Mouse (Mus musculus): ENCODE measurements around the gene Kcnmb2.
A peak's percentile ranks its signal among the peaks of the same experiment; 100 is the strongest.

Gene Kcnmb2

GRCm38 (mm10) chr3:32012205-32012931 lies 110.1 kb downstream of the Kcnmb2 start:
- DNase-seq (ENCODE audit: low spot score): no peak

DNA sequence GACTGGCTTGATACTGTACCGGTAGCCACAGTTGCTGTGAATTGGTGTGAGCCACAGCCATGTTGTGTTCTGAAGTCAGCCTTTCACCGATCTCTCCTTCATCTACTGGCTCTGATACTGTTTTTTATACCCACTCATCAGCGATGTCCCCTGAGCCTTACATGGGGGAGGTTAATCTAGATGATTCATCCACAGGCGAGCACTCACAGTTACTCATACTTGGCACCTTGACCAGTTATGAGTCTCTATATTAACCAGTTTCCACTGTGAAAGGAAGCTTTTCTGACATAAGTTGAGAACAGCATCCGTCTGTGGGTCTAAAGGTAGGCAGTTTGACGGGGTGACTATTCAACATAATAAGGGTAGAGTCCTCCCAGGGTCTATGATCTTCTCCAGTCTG lies 118.7 kb downstream of the Kcnmb2 start:
- no peak for DNase-seq (ENCODE audit: low spot score)

DNA sequence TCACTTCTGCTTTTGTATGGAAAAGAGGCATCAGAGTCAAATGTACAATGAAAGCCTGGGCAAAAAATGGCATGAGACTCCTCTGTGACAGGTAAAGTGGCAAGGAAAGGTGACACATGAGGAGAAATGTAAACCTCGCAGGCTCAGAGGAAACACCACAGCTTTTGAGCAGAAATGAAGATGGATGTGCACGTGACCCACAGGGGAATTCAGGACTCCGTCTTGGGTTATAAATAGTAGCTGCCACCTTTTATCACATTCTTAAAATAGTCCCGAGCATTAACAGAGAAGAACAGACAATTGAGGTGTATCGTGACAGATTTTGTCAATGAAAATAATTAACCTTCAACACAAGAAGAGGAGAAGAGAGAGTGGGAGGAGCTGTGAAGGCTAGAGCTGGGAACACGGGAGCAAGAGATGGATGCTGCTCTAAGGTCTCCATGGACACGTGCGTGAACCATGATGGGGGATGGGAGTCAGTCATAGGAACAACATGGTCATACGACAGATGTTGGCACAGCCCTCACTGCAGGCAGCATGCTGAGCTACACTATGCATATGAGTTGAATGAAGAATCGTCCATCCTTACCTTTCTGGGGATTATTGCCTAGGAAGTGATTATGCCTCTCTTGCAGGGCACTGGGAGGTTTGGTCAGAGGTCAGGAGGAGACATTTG lies 127.2 kb downstream of the Kcnmb2 start:
- no peak for DNase-seq (ENCODE audit: low spot score)

GRCm38 (mm10) chr3:32032381-32032780 lies 130.1 kb downstream of the Kcnmb2 start:
- no peak for DNase-seq (ENCODE audit: low spot score)

DNA sequence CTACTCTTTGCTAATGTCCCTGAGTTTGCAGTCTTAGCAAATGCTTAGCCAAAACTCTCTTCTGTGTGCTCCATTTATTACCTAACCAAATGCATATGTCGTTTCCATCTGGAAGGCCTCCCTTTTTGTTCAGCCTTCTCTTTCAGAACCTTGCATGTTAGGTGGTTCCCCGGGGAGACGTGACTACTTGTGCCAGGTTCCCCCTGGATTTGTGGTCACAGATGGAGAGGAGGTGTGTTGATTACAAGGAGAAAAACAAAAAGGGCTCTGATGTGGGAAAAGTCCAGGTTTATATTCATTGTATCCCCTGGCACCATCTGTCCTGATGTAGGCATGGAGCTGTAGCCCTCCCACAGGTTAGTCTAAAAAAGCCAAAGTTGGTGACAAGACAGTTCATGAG lies 141.5 kb downstream of the Kcnmb2 start:
- DNase-seq (ENCODE audit: low spot score): no peak

DNA sequence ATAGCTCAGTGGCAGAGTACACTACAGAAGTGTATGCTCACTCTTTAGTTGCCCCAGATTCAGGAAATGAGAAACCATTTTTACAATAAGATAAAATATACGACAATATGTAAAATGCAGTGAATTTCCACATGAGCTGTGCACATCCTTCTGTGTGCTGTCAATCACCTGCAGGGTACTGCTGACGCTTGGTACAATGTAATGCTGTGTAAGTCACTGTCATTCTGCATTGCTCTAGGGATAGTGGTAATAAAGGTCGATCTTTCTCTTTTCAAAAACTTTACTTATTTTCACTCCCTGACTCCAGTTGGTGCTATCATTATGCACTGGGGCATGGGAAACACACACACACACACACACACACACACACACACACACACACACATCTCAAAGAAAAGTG lies 146.5 kb downstream of the Kcnmb2 start:
- DNase-seq (ENCODE audit: low spot score): no peak

DNA sequence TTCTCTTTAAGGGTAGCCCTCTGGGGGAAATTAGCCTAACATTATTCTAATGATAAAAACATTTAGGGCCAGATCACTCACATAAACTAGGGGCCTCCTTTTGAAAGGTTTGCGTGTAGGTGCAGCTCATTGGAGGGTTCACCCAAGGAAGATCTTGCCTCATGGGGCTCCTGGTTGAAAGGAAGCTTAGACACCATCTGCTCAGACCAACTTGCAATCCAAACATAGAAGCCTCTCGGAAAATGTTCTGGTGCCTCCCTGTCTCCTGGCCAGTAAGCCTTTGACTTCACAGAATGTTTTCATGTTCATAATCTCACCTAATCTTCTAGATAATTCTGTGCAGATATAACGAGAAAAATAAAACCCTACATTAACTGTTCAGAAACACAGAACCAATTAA lies 150.3 kb downstream of the Kcnmb2 start:
- DNase-seq (ENCODE audit: low spot score): no peak

GRCm38 (mm10) chr3:32053610-32054241 lies 151.4 kb downstream of the Kcnmb2 start:
- no peak for DNase-seq (ENCODE audit: low spot score)

GRCm38 (mm10) chr3:32059888-32060656 lies 157.8 kb downstream of the Kcnmb2 start:
- no peak for DNase-seq (ENCODE audit: low spot score)

DNA sequence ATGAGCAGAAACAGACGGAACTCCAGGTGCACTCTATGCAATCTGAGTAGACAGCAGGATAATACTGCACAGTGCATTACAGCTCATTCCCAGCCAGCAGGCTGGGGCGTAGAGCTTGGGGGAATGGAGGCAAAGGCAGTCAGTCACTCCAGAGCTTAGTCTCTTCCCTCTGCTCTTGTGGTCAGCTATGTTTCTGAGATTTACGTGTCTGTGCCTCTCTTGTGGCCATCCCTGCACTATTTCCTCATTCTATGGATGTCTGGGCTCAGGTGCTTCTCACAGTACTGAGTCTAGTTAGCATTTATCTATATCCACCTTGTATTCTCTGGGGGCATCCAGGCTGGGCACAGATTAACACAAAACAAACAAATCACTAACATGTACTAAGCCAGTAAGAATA lies 160.4 kb downstream of the Kcnmb2 start:
- DNase-seq (ENCODE audit: low spot score): no peak

- DNase-seq (ENCODE audit: low spot score): no peak
Measured at GRCm38 (mm10) chr3:32063312-32063711, 161.0 kb downstream of the Kcnmb2 start.

GRCm38 (mm10) chr3:32067004-32067935 lies 165.0 kb downstream of the Kcnmb2 start:
- no peak for DNase-seq (ENCODE audit: low spot score)

GRCm38 (mm10) chr3:32073881-32074280 lies 171.6 kb downstream of the Kcnmb2 start:
- peak; percentile 12 for DNase-seq (ENCODE audit: low spot score)

- no peak for DNase-seq (ENCODE audit: low spot score)
Measured at GRCm38 (mm10) chr3:32088762-32089161, 186.5 kb downstream of the Kcnmb2 start.

- no peak for DNase-seq (ENCODE audit: low spot score)
Measured at GRCm38 (mm10) chr3:32101391-32101790, 199.1 kb downstream of the Kcnmb2 start.

- no peak for DNase-seq (ENCODE audit: low spot score)
Measured at GRCm38 (mm10) chr3:32119851-32120250, 217.5 kb downstream of the Kcnmb2 start.

GRCm38 (mm10) chr3:32121731-32122130 lies 219.4 kb downstream of the Kcnmb2 start:
- DNase-seq (ENCODE audit: low spot score): no peak

DNA sequence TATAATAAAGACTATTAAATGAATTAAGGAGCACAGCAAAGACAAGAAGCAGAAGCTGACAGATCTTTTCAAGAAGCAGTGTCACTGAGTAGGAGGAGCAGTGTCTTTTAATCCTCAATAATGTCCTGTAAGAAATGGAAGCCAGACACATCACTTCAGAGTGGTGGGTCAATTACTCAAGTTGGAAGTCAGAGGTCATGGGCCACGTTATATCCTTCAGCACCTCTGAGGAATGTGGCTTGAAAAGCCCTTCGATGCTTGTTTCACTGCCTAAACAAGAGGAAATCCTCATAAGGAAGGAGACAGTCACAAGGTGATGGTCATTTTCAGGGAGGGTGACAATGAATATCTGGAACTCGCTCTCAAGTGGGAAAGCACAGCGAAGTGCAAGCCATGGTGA lies 223.1 kb downstream of the Kcnmb2 start:
- no peak for DNase-seq (ENCODE audit: low spot score)

- DNase-seq (ENCODE audit: low spot score): no peak
Measured at GRCm38 (mm10) chr3:32128391-32128790, 226.1 kb downstream of the Kcnmb2 start.

- no peak for DNase-seq (ENCODE audit: low spot score)
Measured at GRCm38 (mm10) chr3:32130696-32131095, 228.4 kb downstream of the Kcnmb2 start.

DNA sequence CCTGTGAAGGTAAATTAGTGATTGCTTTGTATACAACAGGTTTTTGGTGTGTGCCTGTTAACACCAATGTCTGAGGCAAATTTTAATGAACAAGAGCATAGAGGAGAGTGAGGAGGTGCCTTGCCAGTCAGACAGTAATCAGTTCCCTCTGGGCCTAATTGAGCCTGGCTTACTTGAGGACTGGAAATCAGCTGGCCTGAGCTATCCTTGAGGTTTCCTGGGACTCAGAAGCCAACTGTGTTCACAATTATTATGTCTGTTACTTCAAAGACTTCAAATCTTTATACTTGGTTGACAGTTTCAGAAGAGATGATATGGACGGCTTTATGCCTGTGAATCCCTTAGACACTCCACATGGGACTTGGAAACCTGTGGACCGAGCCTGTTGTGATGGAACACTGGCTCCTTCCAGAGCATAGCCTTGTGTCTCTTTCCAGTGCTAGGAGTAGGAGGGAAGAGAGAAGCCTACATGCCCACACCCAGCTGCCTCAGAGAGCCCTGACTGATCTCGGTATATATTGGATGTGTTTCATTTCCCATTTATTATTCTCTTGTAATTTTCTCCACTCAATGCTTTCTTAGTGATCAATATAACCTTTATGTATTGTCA lies 230.2 kb downstream of the Kcnmb2 start:
- no peak for DNase-seq (ENCODE audit: low spot score)
